Mouse (Mus musculus) lung, postnatal 0 days (tissue): ENCODE results near the gene Arap1. TPM values are rescaled to one million over a fixed set of nuclear protein-coding genes. Genes with fewer than 3 reads are reported as not detected.

Experiments
- ATAC-seq: fragments of 200-750 bp; cut with Nextera tagmentation; 2 replicates; pipeline ENCODE4 v1.8.0; 2017; ENCODE audit warnings: moderate library complexity
- DNase-seq: peaks from one replicate; pipeline ENCODE4 v3.0.0-alpha.2; 2016; ENCODE audit warnings: low spot score
- H3K27ac ChIP-seq: fragments of 300-500 bp; sonication (generic); 2 replicates; pipeline ENCODE4 v1.5.1; 2014; ENCODE audit warnings: antibody characterized with exemption, mild to moderate bottlenecking, low read length, mixed read lengths
- H3K27me3 ChIP-seq: fragments of 300-500 bp; sonication (generic); replicated peaks from 2 replicates; pipeline ENCODE4 v1.6.1; 2014; ENCODE audit warnings: low read length, mixed read lengths; ENCODE audit not compliant: insufficient read depth
- H3K36me3 ChIP-seq: fragments of 300-500 bp; sonication (generic); 2 replicates; pipeline ENCODE4 v1.6.1; 2014; ENCODE audit warnings: low read length, mixed read lengths; ENCODE audit not compliant: insufficient read depth
- H3K4me1 ChIP-seq: fragments of 300-500 bp; sonication (generic); 2 replicates; pipeline ENCODE4 v1.6.1; 2014; ENCODE audit warnings: antibody characterized with exemption, low read depth, low read length, mixed read lengths; ENCODE audit not compliant: insufficient read depth
- H3K4me2 ChIP-seq: fragments of 300-500 bp; sonication (generic); replicated peaks from 2 replicates; pipeline ENCODE4 v1.6.1; 2014; ENCODE audit warnings: low read depth, mild to moderate bottlenecking, low read length, moderate library complexity, mixed read lengths
- H3K4me3 ChIP-seq: fragments of 300-500 bp; sonication (generic); 2 replicates; pipeline ENCODE4 v1.5.1; 2014; ENCODE audit warnings: low read depth, low read length
- H3K9ac ChIP-seq: fragments of 300-500 bp; sonication (generic); replicated peaks from 2 replicates; pipeline ENCODE4 v1.6.1; 2014; ENCODE audit warnings: low read depth, mild to moderate bottlenecking
- H3K9me3 ChIP-seq: fragments of 300-500 bp; sonication (generic); 2 replicates; pipeline ENCODE4 v1.6.1; 2016; ENCODE audit warnings: low read length, mixed read lengths
- CTCF ChIP-seq: IDR thresholded peaks from 2 replicates; pipeline ENCODE4 v1.5.1; 2016; ENCODE audit warnings: antibody characterized with exemption, mild to moderate bottlenecking
- EP300 ChIP-seq: IDR thresholded peaks from 2 replicates; pipeline ENCODE4 v1.6.1; 2016; ENCODE audit warnings: antibody characterized with exemption, mild to moderate bottlenecking, control low read depth
- WGBS: fragments of 180-500 bp; shearing (Covaris S2); extraction: QIAGEN DNeasy Blood & Tissue Kit; methylation state at CpG from one replicate; pipeline ENCODE4 v1.1.7; 2014; 5-methylcytosine and 5-hydroxymethylcytosine counted together
- polyA plus RNA-seq: library from polyadenylated mRNA; unstranded; fragments of >200 nt; fragmentation: Nextera tagmentation; extraction: Ambion mirVana; gene quantifications from 2 replicates; pipeline ENCODE4 v1.2.1, GENCODE M21; 2015

Gene Arap1
- polyA plus RNA-seq, 1 experiment from 2014 or later: 105 TPM

DNA sequence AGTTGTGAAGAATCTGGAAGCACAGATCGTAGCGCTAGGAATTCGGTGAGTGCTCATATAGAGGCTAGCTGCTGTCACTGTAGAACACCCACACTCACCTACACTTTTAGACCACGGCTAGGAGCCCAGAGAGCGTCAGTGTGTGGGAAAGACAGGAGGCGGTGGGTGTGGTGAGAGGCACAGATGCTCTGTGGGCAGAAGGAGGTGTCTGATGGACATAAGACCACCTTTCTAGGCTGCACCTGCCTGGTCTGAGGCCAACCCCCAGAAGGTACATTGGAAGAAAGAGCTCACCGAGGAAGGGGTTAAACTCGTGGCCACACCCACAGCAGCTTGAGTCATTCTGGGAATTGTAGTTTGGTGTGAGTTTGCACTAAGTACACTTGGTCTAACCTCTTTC, 78.8 kb downstream of the Arap1 start:
- no peak for DNase-seq
- Histone ChIP-seq H3K4me3 (no peak overlapping the region), H3K4me1 (no peaks in the 10 kb centered on the region), H3K9ac (no peak overlapping the region), H3K27ac (no peak overlapping the region), H3K36me3 (no peaks in the 10 kb centered on the region), H3K9me3 (no peaks in the 10 kb centered on the region), H3K4me2 (no peak overlapping the region), H3K27me3 (no peaks in the 10 kb centered on the region; the same call in 1 of the 2 replicates)
- ATAC-seq: no peak
- TF ChIP-seq EP300 (no peak), CTCF (no peak)
- 56% methylated on average over 8 of the region's 8 CpGs for WGBS

DNA sequence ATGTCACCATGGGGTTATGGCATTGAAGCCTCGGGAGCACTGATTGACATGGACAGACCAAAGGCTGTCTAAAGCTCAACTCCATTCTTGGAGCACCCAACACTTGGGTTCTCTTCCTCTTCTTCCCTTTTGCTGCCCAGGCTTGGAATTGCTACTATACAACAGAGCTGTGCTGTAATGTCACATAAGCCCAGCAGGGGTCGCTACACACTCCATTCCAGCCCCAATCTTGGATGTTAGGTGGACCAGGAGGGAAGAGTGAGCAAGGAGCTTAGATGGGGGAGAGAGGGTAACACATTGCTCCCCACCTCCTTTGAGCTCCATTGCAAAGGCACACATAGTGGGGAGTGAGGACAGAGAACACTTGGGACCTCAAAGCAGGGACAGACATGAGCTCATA, 79.9 kb downstream of the Arap1 start:
- H3K9me3 ChIP-seq: no peaks in the 10 kb centered on the region
- DNase-seq: peak; percentile 43
- H3K27ac ChIP-seq: no peak overlapping the region
- no peak for ATAC-seq
- no peak overlapping the region for H3K9ac ChIP-seq
- H3K4me3 ChIP-seq: no peak overlapping the region
- H3K36me3 ChIP-seq: no peaks in the 10 kb centered on the region
- H3K4me2 ChIP-seq: no peak overlapping the region
- no peaks in the 10 kb centered on the region for H3K4me1 ChIP-seq
- WGBS: 6% methylated on average over 2 of the region's 2 CpGs
- no peaks in the 10 kb centered on the region; the same call in 1 of the 2 replicates for H3K27me3 ChIP-seq
- no peak for TF ChIP-seq EP300
- TF ChIP-seq CTCF: peak; percentile 91

DNA sequence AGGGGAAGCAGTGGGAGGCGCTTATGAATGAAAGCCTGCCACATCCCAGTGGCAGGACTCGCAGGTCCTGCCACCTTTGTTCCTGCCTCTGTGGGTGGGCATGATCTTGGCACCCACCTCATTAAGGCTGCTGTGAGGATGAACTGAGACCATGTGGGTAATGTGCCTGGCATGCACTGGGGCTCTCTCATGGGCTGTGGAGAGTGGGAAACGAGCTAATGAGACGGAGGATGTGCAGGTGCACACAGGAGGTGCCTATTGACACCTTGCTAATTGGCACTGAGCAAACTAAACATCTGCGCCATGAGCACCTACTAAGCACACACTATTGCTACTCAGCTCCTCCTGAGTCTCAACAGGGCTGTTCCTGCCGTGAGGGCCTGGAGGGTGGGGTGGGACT, 87.2 kb downstream of the Arap1 start:
- WGBS: 48% methylated on average over 6 of the region's 6 CpGs
- DNase-seq: no peak

DNA sequence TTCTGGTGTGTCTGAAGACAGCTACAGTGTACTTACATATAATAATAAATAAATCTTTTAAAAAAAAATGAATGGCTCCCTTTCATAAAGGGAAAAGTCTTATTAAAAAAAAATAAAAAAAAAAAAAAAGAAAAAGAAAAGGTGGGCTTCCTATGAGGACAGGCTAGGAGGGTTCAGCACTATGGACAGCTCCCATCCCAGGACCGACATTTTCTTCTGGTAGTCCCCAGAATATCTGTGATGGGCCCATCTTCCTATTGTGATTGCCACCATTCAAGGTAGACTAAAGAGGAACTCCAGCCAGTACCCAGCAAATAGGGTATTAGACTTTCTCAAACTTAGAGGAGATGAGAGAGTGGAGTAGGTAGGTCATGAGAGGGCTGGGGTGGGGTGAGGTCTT, 90.0 kb downstream of the Arap1 start:
- Histone ChIP-seq H3K27ac (no peak overlapping the region), H3K27me3 (no peaks in the 10 kb centered on the region), H3K9ac (no peak overlapping the region), H3K4me3 (no peak overlapping the region), H3K36me3 (no peaks in the 10 kb centered on the region), H3K9me3 (no peaks in the 10 kb centered on the region), H3K4me2 (no peak overlapping the region), H3K4me1 (no peaks in the 10 kb centered on the region)
- no peak for TF ChIP-seq CTCF
- TF ChIP-seq EP300: no peak
- DNase-seq: no peak
- no peak for ATAC-seq
- 5% methylated on average over 1 of the region's 1 CpGs for WGBS

More for the DNA sequence above, 87.2 kb downstream of the Arap1 start:
- Histone ChIP-seq H3K27ac (no peak overlapping the region), H3K9ac (no peak overlapping the region), H3K27me3 (no peaks in the 10 kb centered on the region), H3K9me3 (no peaks in the 10 kb centered on the region), H3K36me3 (no peaks in the 10 kb centered on the region), H3K4me3 (no peak overlapping the region), H3K4me2 (no peak overlapping the region), H3K4me1 (no peaks in the 10 kb centered on the region)
- no peak for TF ChIP-seq CTCF
- no peak for TF ChIP-seq EP300
- no peak for ATAC-seq

DNA sequence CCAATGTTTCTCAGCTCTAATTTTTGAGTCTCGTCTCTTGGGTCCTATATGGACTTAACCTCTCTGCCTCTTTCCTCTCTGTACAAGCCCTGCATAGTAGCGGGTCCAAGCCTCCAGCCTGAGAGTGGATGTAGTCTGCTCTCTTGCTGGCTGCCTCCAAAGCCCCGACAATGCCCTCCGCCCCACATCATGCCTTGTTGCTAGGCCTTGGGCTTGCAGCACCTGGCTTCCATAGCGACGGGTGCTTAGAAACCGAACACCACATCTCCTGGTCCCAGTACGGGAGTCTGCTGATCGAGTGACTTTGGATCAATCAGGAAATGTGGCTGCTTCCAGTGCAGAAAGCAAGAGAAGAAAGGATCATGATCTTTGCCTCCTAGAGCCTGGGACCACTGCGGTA, 95.2 kb downstream of the Arap1 start:
- Histone ChIP-seq H3K4me3 (no peak overlapping the region), H3K4me1 (no peaks in the 10 kb centered on the region), H3K27me3 (no peaks in the 10 kb centered on the region), H3K9ac (no peak overlapping the region), H3K36me3 (no peaks in the 10 kb centered on the region), H3K9me3 (no peaks in the 10 kb centered on the region), H3K27ac (no peak overlapping the region), H3K4me2 (no peak overlapping the region)
- TF ChIP-seq EP300 (no peak), CTCF (no peak)
- ATAC-seq (no peak), DNase-seq (no peak)
- 66% methylated on average over 10 of the region's 10 CpGs for WGBS

DNA sequence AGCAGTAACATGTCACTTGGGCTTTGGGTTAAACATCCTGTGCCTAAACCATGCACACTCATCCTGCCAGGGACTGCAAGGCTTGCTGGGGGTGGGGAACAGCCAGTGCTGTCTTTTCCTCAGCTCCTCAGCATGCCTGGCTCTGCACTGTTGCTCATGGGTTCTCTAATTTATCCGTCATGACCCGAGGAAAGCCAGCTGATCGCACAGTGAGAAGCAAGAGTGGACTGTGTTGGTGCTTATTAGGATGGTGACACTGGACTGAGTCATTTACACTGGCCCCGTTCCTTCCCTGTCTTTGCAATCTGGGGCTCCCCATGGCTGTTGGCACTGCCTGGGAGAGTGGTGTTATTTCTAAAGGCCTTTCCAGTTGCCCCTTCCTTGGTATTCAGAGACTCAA, 96.3 kb downstream of the Arap1 start:
- DNase-seq (no peak), ATAC-seq (no peak)
- Histone ChIP-seq H3K9ac (no peak overlapping the region), H3K36me3 (no peaks in the 10 kb centered on the region), H3K27ac (no peak overlapping the region), H3K4me2 (no peak overlapping the region), H3K9me3 (no peaks in the 10 kb centered on the region), H3K27me3 (no peaks in the 10 kb centered on the region), H3K4me3 (no peak overlapping the region), H3K4me1 (no peaks in the 10 kb centered on the region)
- WGBS: 78% methylated on average over 4 of the region's 4 CpGs
- TF ChIP-seq CTCF (no peak), EP300 (no peak)

DNA sequence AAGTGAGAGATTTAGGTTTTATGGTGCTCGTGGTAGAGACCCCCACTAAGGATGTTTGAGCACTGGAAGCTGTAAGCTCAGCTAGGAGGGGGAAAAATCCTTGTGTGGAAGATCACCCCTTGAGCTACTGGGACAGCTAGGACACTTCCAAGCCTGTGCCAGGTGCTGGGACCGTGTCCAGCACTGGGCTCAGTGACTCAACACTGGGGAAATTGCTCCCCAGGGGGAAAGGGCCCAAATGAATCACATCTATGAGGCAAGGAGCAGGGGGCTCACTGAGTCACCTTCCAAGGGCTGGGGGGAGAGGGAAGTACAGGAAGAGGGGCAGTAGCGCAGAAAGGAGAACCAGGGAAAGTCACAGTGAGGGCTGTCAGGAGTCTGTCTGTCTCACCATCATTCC, 102.0 kb downstream of the Arap1 start:
- H3K4me3 ChIP-seq: no peak overlapping the region
- H3K9ac ChIP-seq: no peak overlapping the region
- H3K27ac ChIP-seq: no peak overlapping the region
- H3K27me3 ChIP-seq: peaks cover 10% of the 10 kb centered on the region; the same call in 1 of the 2 replicates
- no peak for ATAC-seq
- H3K36me3 ChIP-seq: no peaks in the 10 kb centered on the region
- DNase-seq: no peak
- no peak overlapping the region for H3K4me2 ChIP-seq
- H3K4me1 ChIP-seq: 0 out of 2 replicates have a peak, but pooled peaks cover 4% of the 10 kb centered on the region
- TF ChIP-seq CTCF (no peak), EP300 (no peak)
- no peaks in the 10 kb centered on the region for H3K9me3 ChIP-seq
- 26% methylated on average over 3 of the region's 3 CpGs for WGBS
